Mouse (Mus musculus) ES-Bruce4 (cell line): ENCODE data around the gene Hrh2. TPM values are rescaled to one million over a fixed set of nuclear protein-coding genes. Genes with fewer than 3 reads are reported as not detected.

Experiments
- H3K27ac ChIP-seq: 2 replicates; pipeline ENCODE4 v1.5.1; 2012; ENCODE audit warnings: low read length, inconsistent platforms; ENCODE audit not compliant: insufficient read depth
- H3K27me3 ChIP-seq: 2 replicates; pipeline ENCODE4 v1.6.1; 2012; ENCODE audit warnings: mild to moderate bottlenecking, low read length, inconsistent platforms; ENCODE audit not compliant: control insufficient read depth, poor library complexity, insufficient read depth, severe bottlenecking
- H3K36me3 ChIP-seq: 2 replicates; pipeline ENCODE4 v1.6.1; 2012; ENCODE audit warnings: inconsistent platforms, mild to moderate bottlenecking, low read length, moderate library complexity; ENCODE audit not compliant: control insufficient read depth, poor library complexity, insufficient read depth, severe bottlenecking
- H3K4me1 ChIP-seq: one replicate; pipeline ENCODE4 v1.8.1; 2011; ENCODE audit warnings: low read length; ENCODE audit not compliant: control insufficient read depth, insufficient read depth
- H3K4me3 ChIP-seq: 2 replicates; pipeline ENCODE4 v1.5.1; 2011; ENCODE audit warnings: low read depth, mild to moderate bottlenecking, low read length
- H3K9ac ChIP-seq: 2 replicates; pipeline ENCODE4 v1.6.1; 2012; ENCODE audit warnings: low read depth, mild to moderate bottlenecking, inconsistent platforms; ENCODE audit not compliant: poor library complexity, severe bottlenecking
- H3K9me3 ChIP-seq: replicated peaks from 2 replicates; pipeline ENCODE4 v1.6.1; 2012; ENCODE audit warnings: mild to moderate bottlenecking, low read length, inconsistent platforms; ENCODE audit not compliant: control insufficient read depth, poor library complexity, insufficient read depth, severe bottlenecking
- CTCF ChIP-seq: IDR thresholded peaks from one replicate; pipeline ENCODE4 v1.8.1; 2011; ENCODE audit warnings: low read depth, low read length
- EP300 ChIP-seq: IDR thresholded peaks from 2 replicates; pipeline ENCODE4 v1.6.1; 2011; ENCODE audit warnings: low read depth, low read length; ENCODE audit not compliant: insufficient read depth
- POLR2A ChIP-seq: IDR thresholded peaks from one replicate; pipeline ENCODE4 v1.8.1; 2011; ENCODE audit warnings: low read length; ENCODE audit not compliant: insufficient read depth
- polyA plus RNA-seq: library from polyadenylated mRNA; stranded (reverse); fragments of >200 nt; gene quantifications from 2 replicates; pipeline ENCODE4 v1.2.4, GENCODE M21; 2011; ENCODE audit warnings: low read depth; ENCODE audit not compliant: missing spikeins, insufficient read depth, insufficient read length

Hrh2 gene
- polyA plus RNA-seq, 1 experiment = not detected

DNA sequence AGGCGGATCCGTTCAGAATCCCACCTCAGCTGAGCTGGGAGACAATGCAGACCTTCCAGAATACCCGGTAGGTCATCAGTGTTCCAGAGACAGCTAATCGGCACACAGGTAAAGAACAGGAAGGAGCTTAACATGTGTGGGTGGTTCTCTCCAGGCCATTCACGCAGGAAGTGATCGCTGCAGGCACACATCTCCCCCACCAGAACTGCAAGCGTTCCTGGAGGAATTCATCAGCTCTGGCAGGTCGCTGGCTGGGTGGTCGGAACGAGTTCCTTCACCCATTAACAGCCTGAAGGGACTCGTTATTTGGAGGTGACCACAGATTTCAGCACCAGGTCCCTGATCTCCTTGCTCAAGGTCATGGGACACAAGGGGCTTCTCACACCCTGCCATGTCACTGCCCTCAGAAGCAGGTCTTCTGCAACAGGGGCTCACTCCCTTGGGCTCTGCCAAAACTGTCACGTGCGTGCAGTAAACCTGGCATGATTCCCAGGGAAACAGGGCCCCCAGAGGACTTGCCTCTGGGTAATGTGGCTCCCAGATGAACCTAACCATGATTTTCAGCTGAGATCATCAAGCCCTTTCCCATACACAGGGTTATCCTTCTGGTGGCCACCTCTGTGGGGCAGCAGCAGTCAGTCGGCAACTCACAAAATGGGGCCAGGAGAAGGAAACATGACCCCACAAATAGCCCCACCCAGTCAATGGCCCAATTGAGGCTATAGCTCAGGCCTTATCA is 46.8 kb downstream of the Hrh2 start:
- Histone ChIP-seq H3K27me3 (no peaks in the 10 kb centered on the region), H3K36me3 (no peaks in the 10 kb centered on the region), H3K27ac (no peak overlapping the region), H3K4me1 (peaks cover 4% of the 10 kb centered on the region), H3K4me3 (no peak overlapping the region), H3K9me3 (no peaks in the 10 kb centered on the region), H3K9ac (no peak overlapping the region)
- TF ChIP-seq EP300 = no peak
- no peak for TF ChIP-seq POLR2A
- TF ChIP-seq CTCF = no peak

DNA sequence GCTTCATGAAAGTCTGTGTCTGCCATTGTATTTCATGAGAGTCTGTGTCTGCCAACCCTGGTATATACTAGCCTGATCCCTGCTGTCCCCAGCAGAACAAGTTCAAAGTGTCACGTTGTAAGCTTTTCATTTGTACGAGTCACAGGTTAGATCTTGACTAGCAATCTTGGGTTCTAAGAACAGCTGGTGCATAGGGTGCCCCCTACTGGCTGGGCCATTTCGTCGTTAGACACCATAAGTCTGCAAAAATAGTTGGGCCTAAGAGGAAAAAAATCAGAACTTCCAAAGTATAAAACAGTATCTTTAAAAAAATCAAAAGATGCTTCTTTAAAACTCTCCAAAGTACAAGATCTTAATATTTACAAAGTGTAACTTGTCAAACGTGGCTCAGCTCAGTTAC is 50.5 kb downstream of the Hrh2 start:
- H3K36me3 ChIP-seq = no peaks in the 10 kb centered on the region
- H3K9me3 ChIP-seq = no peaks in the 10 kb centered on the region
- no peak overlapping the region for H3K4me3 ChIP-seq
- peaks cover 4% of the 10 kb centered on the region for H3K4me1 ChIP-seq
- no peak overlapping the region for H3K27ac ChIP-seq
- peak; percentile 24 for TF ChIP-seq CTCF
- no peak for TF ChIP-seq POLR2A
- H3K9ac ChIP-seq = no peak overlapping the region
- no peaks in the 10 kb centered on the region for H3K27me3 ChIP-seq

DNA sequence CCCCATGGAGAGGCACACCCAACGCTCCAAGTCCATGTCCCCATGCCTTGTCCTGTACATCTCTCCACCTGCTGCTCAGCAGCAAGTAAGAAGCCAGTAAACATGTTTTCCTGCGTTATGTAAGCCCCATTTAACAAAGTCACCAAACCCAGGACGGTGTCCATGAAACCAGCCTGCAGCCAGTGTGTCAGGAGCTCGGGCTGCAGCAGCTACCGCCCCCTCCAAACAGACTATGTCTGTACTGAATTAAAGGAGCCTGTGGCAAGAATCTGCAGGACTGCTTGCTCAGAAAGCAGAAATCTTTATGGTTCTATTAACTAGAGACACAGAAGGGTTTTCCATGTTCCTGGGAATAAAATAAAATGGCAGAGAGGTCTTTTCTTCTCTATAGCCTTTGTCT is 53.3 kb downstream of the Hrh2 start:
- Histone ChIP-seq H3K4me3 (no peak overlapping the region), H3K27me3 (no peaks in the 10 kb centered on the region), H3K27ac (no peak overlapping the region), H3K9me3 (no peaks in the 10 kb centered on the region), H3K9ac (no peak overlapping the region), H3K4me1 (no peaks in the 10 kb centered on the region), H3K36me3 (no peaks in the 10 kb centered on the region)
- TF ChIP-seq POLR2A (no peak), EP300 (no peak), CTCF (no peak)

DNA sequence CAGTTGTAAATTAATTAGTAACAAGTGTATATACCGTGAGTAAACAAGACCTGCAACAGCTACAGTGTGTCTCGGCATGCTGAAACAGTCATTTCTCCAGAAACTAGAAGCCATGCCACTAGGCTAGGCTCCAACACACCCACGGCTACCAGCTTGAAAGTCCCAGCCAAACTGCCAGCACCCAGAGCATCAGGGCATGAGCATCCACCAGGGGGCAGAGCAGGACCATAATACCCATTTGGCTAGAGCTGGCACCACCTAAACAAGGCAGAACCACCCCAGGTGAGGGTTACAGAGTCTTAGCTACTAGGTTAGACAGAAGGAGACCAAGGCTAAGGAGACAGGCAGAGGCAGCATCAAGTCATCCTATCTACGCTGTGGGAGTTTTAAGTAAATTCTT is 55.6 kb downstream of the Hrh2 start:
- Histone ChIP-seq H3K27me3 (no peaks in the 10 kb centered on the region), H3K27ac (no peak overlapping the region), H3K36me3 (no peaks in the 10 kb centered on the region), H3K4me3 (no peak overlapping the region), H3K9me3 (no peaks in the 10 kb centered on the region), H3K4me1 (no peaks in the 10 kb centered on the region), H3K9ac (no peak overlapping the region)
- TF ChIP-seq POLR2A (no peak), EP300 (no peak), CTCF (peak; percentile 96)

DNA sequence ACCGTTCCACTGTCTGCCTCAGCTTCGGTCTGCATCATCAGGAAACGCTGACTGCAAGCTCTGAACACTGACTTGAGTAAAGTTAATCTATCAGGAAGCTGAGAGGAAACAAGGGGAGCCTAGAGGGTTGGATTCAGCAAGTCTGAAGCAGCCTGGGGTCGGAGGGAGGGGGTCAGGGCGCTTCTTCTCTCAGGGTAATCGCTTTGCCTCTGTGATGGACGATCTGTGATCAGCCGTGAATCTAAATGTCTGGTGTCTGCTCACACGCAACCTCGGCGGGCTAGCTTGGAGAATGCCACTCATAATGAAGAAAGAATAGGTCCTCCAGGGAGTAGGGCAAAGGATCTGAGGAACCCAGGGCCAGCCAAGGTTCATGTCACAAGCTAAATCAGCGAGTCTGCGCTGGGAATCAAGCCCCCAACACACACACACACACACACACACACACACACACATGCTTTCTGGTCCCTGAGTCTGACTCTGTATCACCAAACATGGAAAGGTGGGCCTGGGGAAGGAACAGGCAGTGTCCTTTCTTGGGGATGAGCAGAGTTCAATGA is 56.6 kb downstream of the Hrh2 start:
- H3K4me3 ChIP-seq = no peak overlapping the region
- H3K4me1 ChIP-seq = no peaks in the 10 kb centered on the region
- no peak overlapping the region for H3K9ac ChIP-seq
- no peak overlapping the region for H3K27ac ChIP-seq
- no peaks in the 10 kb centered on the region for H3K36me3 ChIP-seq
- no peaks in the 10 kb centered on the region for H3K27me3 ChIP-seq
- no peaks in the 10 kb centered on the region for H3K9me3 ChIP-seq
- TF ChIP-seq EP300 (no peak), CTCF (no peak), POLR2A (no peak)

DNA sequence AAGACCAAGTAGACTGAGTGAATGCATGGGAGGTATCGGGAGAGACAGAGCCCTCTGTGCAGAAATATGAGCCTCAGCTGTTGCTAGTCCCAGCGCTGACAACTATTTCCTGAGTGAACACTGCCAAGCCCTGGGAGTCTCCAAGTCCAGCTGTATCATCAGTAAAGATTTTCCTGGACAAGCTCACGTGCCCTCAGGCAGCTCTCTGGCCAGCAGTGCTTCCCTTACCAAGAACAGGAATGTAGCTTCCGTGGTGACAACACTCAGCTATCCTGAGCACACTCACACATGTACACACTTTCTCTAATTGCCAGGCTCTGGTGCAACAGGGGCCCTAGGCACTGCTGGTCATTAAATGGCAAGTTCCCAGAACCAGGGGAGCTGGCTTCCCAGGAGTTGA is 57.1 kb downstream of the Hrh2 start:
- H3K27ac ChIP-seq = no peak overlapping the region

More for the DNA sequence above, 57.1 kb downstream of the Hrh2 start:
- Histone ChIP-seq H3K27me3 (no peaks in the 10 kb centered on the region), H3K4me1 (no peaks in the 10 kb centered on the region), H3K36me3 (no peaks in the 10 kb centered on the region), H3K4me3 (no peak overlapping the region), H3K9ac (no peak overlapping the region), H3K9me3 (no peaks in the 10 kb centered on the region)
- TF ChIP-seq POLR2A (no peak), EP300 (no peak), CTCF (no peak)
